Mouse (Mus musculus) lung, embryonic 16.5 days (tissue): Measurements from ENCODE around the gene Upk1a. TPM values are rescaled to one million over a fixed set of nuclear protein-coding genes. Genes with fewer than 3 reads are reported as not detected.

Source experiments
- ATAC-seq: fragments of 200-750 bp; cut with Nextera tagmentation; 2 replicates; pipeline ENCODE4 v1.8.0; 2017; ENCODE audit warnings: low read depth, mild to moderate bottlenecking, moderate library complexity
- H3K27ac ChIP-seq: fragments of 300-500 bp; sonication (generic); 2 replicates; pipeline ENCODE4 v1.5.1; 2014; ENCODE audit warnings: mild to moderate bottlenecking, control low read depth, low read length
- H3K27me3 ChIP-seq: fragments of 300-500 bp; sonication (generic); 2 replicates; pipeline ENCODE4 v1.6.1; 2014; ENCODE audit warnings: low read depth, low read length, mixed read lengths; ENCODE audit not compliant: control insufficient read depth, insufficient read depth
- H3K36me3 ChIP-seq: fragments of 300-500 bp; sonication (generic); 2 replicates; pipeline ENCODE4 v1.6.1; 2014; ENCODE audit warnings: low read length; ENCODE audit not compliant: control insufficient read depth, insufficient read depth
- H3K4me1 ChIP-seq: fragments of 300-500 bp; sonication (generic); replicated peaks from 2 replicates; pipeline ENCODE4 v1.6.1; 2014; ENCODE audit warnings: low read length, mixed read lengths; ENCODE audit not compliant: control insufficient read depth, insufficient read depth
- H3K4me2 ChIP-seq: fragments of 300-500 bp; sonication (generic); 2 replicates; pipeline ENCODE4 v1.6.1; 2014; ENCODE audit warnings: low read depth, low read length, control low read depth
- H3K4me3 ChIP-seq: fragments of 300-500 bp; sonication (generic); 2 replicates; pipeline ENCODE4 v1.5.1; 2014; ENCODE audit warnings: mild to moderate bottlenecking, low read length, control low read depth
- H3K9ac ChIP-seq: fragments of 300-500 bp; sonication (generic); 2 replicates; pipeline ENCODE4 v1.6.1; 2014; ENCODE audit warnings: low read length, control low read depth
- H3K9me3 ChIP-seq: fragments of 300-500 bp; sonication (generic); 2 replicates; pipeline ENCODE4 v1.6.1; 2016; ENCODE audit warnings: low read length; ENCODE audit not compliant: control insufficient read depth
- WGBS: fragments of 180-500 bp; shearing (Covaris S2); extraction: QIAGEN DNeasy Blood & Tissue Kit; methylation state at CpG from one replicate; pipeline ENCODE4 v1.1.7; 2014; 5-methylcytosine and 5-hydroxymethylcytosine counted together
- microRNA-seq: library from miRNA; unstranded; fragments of <30 nt; microRNA quantifications from one replicate; pipeline ENCODE4, GENCODE M21; 2016
- polyA plus RNA-seq: library from polyadenylated mRNA; unstranded; fragments of >200 nt; fragmentation: Nextera tagmentation; extraction: Ambion mirVana; gene quantifications from 2 replicates; pipeline ENCODE4 v1.2.1, GENCODE M21; 2015

Gene Upk1a
- polyA plus RNA-seq, 1 experiment from 2014 or later, result 1.8 TPM

GRCm38 (mm10) chr7:30557901-30558514, 54.6 kb downstream of the Upk1a start:
- WGBS, result 86% methylated on average over 13 of the region's 13 CpGs
- ATAC-seq, result no peak
- Histone ChIP-seq H3K27me3 (no peaks in the 10 kb centered on the region), H3K9ac (peak overlapping the region; percentile 83; the same call in 1 of the 2 replicates), H3K36me3 (peaks cover 19% of the 10 kb centered on the region), H3K4me1 (peaks cover 18% of the 10 kb centered on the region), H3K27ac (no peak overlapping the region), H3K4me3 (no peak overlapping the region; the same call in 1 of the 2 replicates), H3K9me3 (no peaks in the 10 kb centered on the region), H3K4me2 (peak overlapping the region; percentile 94)

DNA sequence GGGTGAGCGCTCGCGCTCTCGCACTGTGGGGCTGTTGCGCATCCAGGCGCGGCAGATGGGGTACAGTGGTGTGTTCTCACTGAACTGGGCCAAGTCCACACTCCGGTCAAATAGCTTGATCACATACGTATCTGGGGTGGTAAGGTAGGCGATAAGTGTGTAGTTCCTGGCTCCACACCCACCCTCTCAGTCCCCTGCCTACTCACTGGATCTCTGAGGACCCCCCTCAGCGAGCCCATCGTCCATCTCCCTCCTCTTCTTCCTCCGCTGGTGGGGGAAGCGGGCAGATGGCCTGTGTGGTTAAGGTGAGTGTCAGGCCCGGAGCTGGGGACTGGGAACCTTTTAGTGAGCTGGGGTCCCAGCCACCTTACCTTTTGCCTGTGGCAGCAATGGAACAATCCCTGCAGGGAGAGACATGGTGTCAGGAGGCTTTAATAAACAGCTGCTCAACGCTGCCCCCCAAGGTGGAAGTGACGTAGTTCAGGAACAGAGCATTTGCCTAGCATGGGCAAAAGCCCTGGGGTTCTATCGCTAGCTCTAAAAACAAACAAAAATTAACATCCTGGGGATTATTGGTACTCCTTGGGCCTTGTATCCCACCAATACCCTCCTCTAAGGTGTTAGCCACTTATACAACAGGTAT, 55.6 kb downstream of the Upk1a start:
- H3K36me3 ChIP-seq, result peaks cover 19% of the 10 kb centered on the region
- H3K4me1 ChIP-seq, result peaks cover 17% of the 10 kb centered on the region
- no peak overlapping the region for H3K27ac ChIP-seq
- H3K27me3 ChIP-seq, result no peaks in the 10 kb centered on the region
- no peak overlapping the region for H3K4me3 ChIP-seq
- ATAC-seq, result no peak
- WGBS, result 94% methylated on average over 18 of the region's 18 CpGs
- H3K4me2 ChIP-seq, result no peak overlapping the region
- H3K9me3 ChIP-seq, result no peaks in the 10 kb centered on the region
- H3K9ac ChIP-seq, result no peak overlapping the region

- 82% methylated on average over 22 of the region's 22 CpGs for WGBS
- Histone ChIP-seq H3K9ac (peak overlapping the region; percentile 92), H3K4me2 (peak overlapping the region; percentile 83), H3K36me3 (peaks cover 19% of the 10 kb centered on the region), H3K27me3 (no peaks in the 10 kb centered on the region), H3K4me3 (peak overlapping the region; percentile 80), H3K4me1 (peaks cover 17% of the 10 kb centered on the region), H3K9me3 (no peaks in the 10 kb centered on the region), H3K27ac (no peak overlapping the region; the same call in 1 of the 2 replicates)
- no peak for ATAC-seq
Measured at GRCm38 (mm10) chr7:30553810-30554584, 58.6 kb downstream of the Upk1a start.

Small RNAs within 50 kb of the gene (microRNA-seq; reads per million reads assigned to microRNA genes)
- gene Mir3569, result not detected

Other genes starting within 250 kb of the Upk1a start
- 53.5 and 63.9 TPM in 2 replicates for gene Tyrobp, start 199.1 kb downstream of the Upk1a start, polyA plus RNA-seq
- gene Hcst, start 193.0 kb downstream of the Upk1a start, polyA plus RNA-seq, result 2.0 and 2.6 TPM in 2 replicates
- 1.9 and 2.0 TPM in 2 replicates for gene Nfkbid, start 191.1 kb downstream of the Upk1a start, polyA plus RNA-seq
- gene Aplp1, start 167.3 kb downstream of the Upk1a start, polyA plus RNA-seq, result 20.4 and 22.3 TPM in 2 replicates
- gene Kirrel2, start 155.2 kb downstream of the Upk1a start, polyA plus RNA-seq, result not detected in 2 replicates
- not detected in 2 replicates for gene Nphs1, start 154.5 kb downstream of the Upk1a start, polyA plus RNA-seq
- 0.41 and 2.4 TPM in 2 replicates for gene Prodh2, start 119.2 kb downstream of the Upk1a start, polyA plus RNA-seq
- 7.6 and 7.8 TPM in 2 replicates for gene Arhgap33, start 77.8 kb downstream of the Upk1a start, polyA plus RNA-seq
- gene Hspb6, start 60.7 kb downstream of the Upk1a start, polyA plus RNA-seq, result 32.0 and 34.0 TPM in 2 replicates
- gene Proser3, start 60.5 kb downstream of the Upk1a start, polyA plus RNA-seq, result 12.9 and 14.9 TPM in 2 replicates
- gene Lin37, start 53.0 kb downstream of the Upk1a start, polyA plus RNA-seq, result 38.1 and 46.1 TPM in 2 replicates
- gene U2af1l4, start 49.5 kb downstream of the Upk1a start, polyA plus RNA-seq, result 95.5 and 96.3 TPM in 2 replicates
- gene Gm49396, start 49.5 kb downstream of the Upk1a start, polyA plus RNA-seq, result 14.3 and 18.2 TPM in 2 replicates
- 144 and 146 TPM in 2 replicates for gene Psenen, start 49.2 kb downstream of the Upk1a start, polyA plus RNA-seq
- 4.2 and 6.4 TPM in 2 replicates for gene Igflr1, start 47.4 kb downstream of the Upk1a start, polyA plus RNA-seq
- 8.7 and 10.0 TPM in 2 replicates for gene Kmt2b, start 24.1 kb downstream of the Upk1a start, polyA plus RNA-seq
- 4.5 and 4.6 TPM in 2 replicates for gene Zbtb32, start 13.9 kb downstream of the Upk1a start, polyA plus RNA-seq
- gene Cox6b1, start 13.3 kb upstream of the Upk1a start, polyA plus RNA-seq, result 902 and 945 TPM in 2 replicates
- not detected in 2 replicates for gene Etv2, start 23.0 kb upstream of the Upk1a start, polyA plus RNA-seq
- 106 and 110 TPM in 2 replicates for gene Rbm42, start 37.5 kb upstream of the Upk1a start, polyA plus RNA-seq
- 49.6 and 58.2 TPM in 2 replicates for gene Haus5, start 52.1 kb upstream of the Upk1a start, polyA plus RNA-seq
- gene Pmis2, start 58.8 kb upstream of the Upk1a start, polyA plus RNA-seq, result not detected in 2 replicates
- 0.75 and 1.4 TPM in 2 replicates for gene 2200002J24Rik, start 86.1 kb upstream of the Upk1a start, polyA plus RNA-seq
- gene Atp4a, start 99.4 kb upstream of the Upk1a start, polyA plus RNA-seq, result 0.10 and 0.26 TPM in 2 replicates
- 148 and 160 TPM in 2 replicates for gene Tmem147, start 116.7 kb upstream of the Upk1a start, polyA plus RNA-seq
- gene Gapdhs, start 130.8 kb upstream of the Upk1a start, polyA plus RNA-seq, result 0.45 and 0.58 TPM in 2 replicates
- 1.5 and 2.6 TPM in 2 replicates for gene Sbsn, start 138.6 kb upstream of the Upk1a start, polyA plus RNA-seq
- 12.6 and 21.0 TPM in 2 replicates for gene Dmkn, start 150.9 kb upstream of the Upk1a start, polyA plus RNA-seq
- 3.7 and 18.1 TPM in 2 replicates for gene Krtdap, start 175.0 kb upstream of the Upk1a start, polyA plus RNA-seq
- 0.35 and 0.67 TPM in 2 replicates for gene Ffar2, start 210.9 kb upstream of the Upk1a start, polyA plus RNA-seq
- not detected in 2 replicates for gene Ffar3, start 243.3 kb upstream of the Upk1a start, polyA plus RNA-seq
- gene Ffar1, start 248.7 kb upstream of the Upk1a start, polyA plus RNA-seq, result not detected in 2 replicates